Mouse (Mus musculus): Measurements from ENCODE around the gene Opcml.

GRCm38 (mm10) chr9:28644063-28644462 lies 853.5 kb downstream of the Opcml start:
- TF ChIP-seq CTCF (IDR thresholded peaks at IDR 0.05; ENCODE audit: extremely low read depth, insufficient read length, insufficient replicate concordance, low read depth, low read length): no peak
- no peak for TF ChIP-seq POLR2A (IDR thresholded peaks at IDR 0.05; ENCODE audit: low read depth, low read length)

Data from small intestine, adult 2 months (tissue).